Mouse (Mus musculus): ENCODE data around the gene Ube2b. TPM values are rescaled to one million over a fixed set of nuclear protein-coding genes. Genes with fewer than 3 reads are reported as not detected.

Ube2b gene
- polyA plus RNA-seq, 1 experiment from 2014 or later, result 152 TPM

DNA sequence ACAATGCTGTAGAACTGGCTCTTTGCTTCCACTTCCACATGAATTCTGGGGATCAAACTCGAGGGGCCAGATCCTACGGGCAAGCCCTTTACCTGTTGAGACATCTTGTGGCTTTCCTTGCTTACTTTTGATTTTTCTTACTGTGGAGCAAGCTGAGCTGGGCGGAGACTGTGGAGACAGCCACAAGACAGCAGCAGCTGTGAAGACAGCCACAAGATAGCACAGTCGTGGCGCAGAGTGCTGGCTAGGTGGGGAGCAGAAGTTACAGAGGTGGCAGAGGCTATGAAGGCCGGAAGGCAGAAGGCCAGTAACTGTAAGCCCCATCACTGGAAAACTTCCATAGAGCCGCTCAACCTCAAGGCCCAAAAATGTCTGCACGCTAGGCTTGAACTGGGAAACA, 38.8 kb downstream of the Ube2b start:
- Histone ChIP-seq H3K4me2 (replicated peaks; ENCODE audit: low read depth, low read length) (no peak overlapping the region), H3K9me3 (ENCODE audit: control insufficient read depth, low read depth, low read length) (no peaks in the 10 kb centered on the region), H3K36me3 (ENCODE audit: control insufficient read depth, insufficient read depth, low read length) (no peaks in the 10 kb centered on the region), H3K4me1 (ENCODE audit: control insufficient read depth, insufficient read depth, low read length) (no peaks in the 10 kb centered on the region), H3K4me3 (ENCODE audit: low read depth, low read length) (no peak overlapping the region), H3K27ac (ENCODE audit: low read length) (no peak overlapping the region), H3K27me3 (ENCODE audit: control insufficient read depth, insufficient read depth, low read length) (no peaks in the 10 kb centered on the region), H3K9ac (replicated peaks; ENCODE audit: low read depth, low read length) (no peak overlapping the region)
- 90% methylated on average over 8 of the region's 8 CpGs for WGBS
- no peak for ATAC-seq (ENCODE audit: insufficient number of reproducible peaks, insufficient read depth, low FRiP score, low read depth)

DNA sequence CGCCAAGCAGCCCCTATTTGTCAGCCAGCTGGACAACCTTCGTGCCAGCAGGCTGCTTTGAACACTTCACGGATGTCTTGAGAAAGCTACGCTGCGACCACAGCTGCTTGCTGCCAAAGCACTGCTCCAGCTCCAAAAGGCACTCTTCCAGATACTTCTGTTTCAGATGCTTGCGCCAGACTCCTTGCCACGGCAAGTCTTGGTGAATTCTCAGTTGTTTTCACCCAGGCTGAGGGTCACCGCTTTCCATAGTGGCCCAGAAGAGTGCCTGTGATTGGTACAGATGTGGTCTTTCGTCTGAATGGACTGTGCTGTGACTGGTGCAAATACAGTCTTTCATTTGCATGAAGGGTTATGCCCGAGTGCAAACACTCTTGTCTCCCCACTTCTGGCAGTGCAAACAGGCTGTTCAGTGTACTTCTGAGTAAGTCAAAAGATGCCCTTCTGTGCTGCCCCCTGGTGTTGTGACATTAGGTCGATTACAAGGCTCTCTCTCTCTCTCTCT, 39.5 kb downstream of the Ube2b start:
- no peaks in the 10 kb centered on the region for H3K4me1 ChIP-seq (ENCODE audit: control insufficient read depth, insufficient read depth, low read length)
- no peaks in the 10 kb centered on the region for H3K36me3 ChIP-seq (ENCODE audit: control insufficient read depth, insufficient read depth, low read length)
- WGBS, result 65% methylated on average over 11 of the region's 11 CpGs
- H3K27me3 ChIP-seq (ENCODE audit: control insufficient read depth, insufficient read depth, low read length), result no peaks in the 10 kb centered on the region
- no peak overlapping the region for H3K9ac ChIP-seq (replicated peaks; ENCODE audit: low read depth, low read length)
- no peak overlapping the region for H3K4me3 ChIP-seq (ENCODE audit: low read depth, low read length)
- no peak for ATAC-seq (ENCODE audit: insufficient number of reproducible peaks, insufficient read depth, low FRiP score, low read depth)
- no peak overlapping the region for H3K4me2 ChIP-seq (replicated peaks; ENCODE audit: low read depth, low read length)
- H3K27ac ChIP-seq (ENCODE audit: low read length), result no peak overlapping the region
- H3K9me3 ChIP-seq (ENCODE audit: control insufficient read depth, low read depth, low read length), result no peaks in the 10 kb centered on the region

DNA sequence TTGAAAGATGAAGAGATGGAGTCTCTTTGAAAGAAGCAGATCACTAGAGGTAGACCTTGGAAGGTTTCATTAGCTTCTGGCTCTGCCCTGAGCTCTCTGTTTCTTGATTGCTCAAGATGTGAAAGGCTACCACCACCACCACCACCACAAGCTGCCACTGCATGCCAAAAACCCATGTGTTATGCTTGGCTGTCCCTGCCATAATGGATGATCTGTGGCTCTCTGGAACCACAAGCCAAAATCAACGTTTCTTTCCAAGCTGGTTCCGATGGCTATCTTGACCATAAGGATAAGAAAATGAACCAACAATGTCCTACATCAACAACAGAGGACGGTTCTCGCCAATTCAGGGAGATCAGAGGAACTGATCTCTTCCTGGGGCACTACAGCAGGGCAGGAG, 40.5 kb downstream of the Ube2b start:
- Histone ChIP-seq H3K27ac (ENCODE audit: low read length) (no peak overlapping the region), H3K27me3 (ENCODE audit: control insufficient read depth, insufficient read depth, low read length) (no peaks in the 10 kb centered on the region), H3K9me3 (ENCODE audit: control insufficient read depth, low read depth, low read length) (no peaks in the 10 kb centered on the region), H3K4me3 (ENCODE audit: low read depth, low read length) (no peak overlapping the region), H3K4me1 (ENCODE audit: control insufficient read depth, insufficient read depth, low read length) (no peaks in the 10 kb centered on the region), H3K4me2 (replicated peaks; ENCODE audit: low read depth, low read length) (no peak overlapping the region), H3K9ac (replicated peaks; ENCODE audit: low read depth, low read length) (no peak overlapping the region), H3K36me3 (ENCODE audit: control insufficient read depth, insufficient read depth, low read length) (no peaks in the 10 kb centered on the region)
- no peak for ATAC-seq (ENCODE audit: insufficient number of reproducible peaks, insufficient read depth, low FRiP score, low read depth)
- WGBS, result 84% methylated on average over 4 of the region's 4 CpGs

DNA sequence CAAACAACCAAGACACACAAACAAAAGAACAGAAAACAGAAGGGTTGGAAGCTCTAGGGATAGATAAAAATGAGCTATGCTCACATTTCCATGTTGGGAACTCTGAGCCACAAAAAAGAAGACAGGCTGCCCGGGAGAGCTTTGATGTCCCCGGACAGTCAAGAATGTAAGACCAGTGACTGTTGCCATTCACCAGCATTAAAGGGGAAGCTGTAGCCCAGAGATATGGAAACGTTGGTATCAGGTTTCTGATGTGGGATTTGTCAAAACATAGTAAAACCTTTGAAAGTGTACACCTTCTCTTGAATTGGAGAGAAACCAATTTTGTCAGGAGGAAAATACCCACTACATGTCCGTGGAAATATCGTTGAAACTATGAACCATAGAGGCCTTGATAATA, 41.1 kb downstream of the Ube2b start:
- 85% methylated on average over 5 of the region's 5 CpGs for WGBS
- Histone ChIP-seq H3K27me3 (ENCODE audit: control insufficient read depth, insufficient read depth, low read length) (no peaks in the 10 kb centered on the region), H3K4me3 (ENCODE audit: low read depth, low read length) (no peak overlapping the region), H3K9ac (replicated peaks; ENCODE audit: low read depth, low read length) (no peak overlapping the region), H3K27ac (ENCODE audit: low read length) (no peak overlapping the region), H3K4me2 (replicated peaks; ENCODE audit: low read depth, low read length) (no peak overlapping the region), H3K9me3 (ENCODE audit: control insufficient read depth, low read depth, low read length) (no peaks in the 10 kb centered on the region), H3K4me1 (ENCODE audit: control insufficient read depth, insufficient read depth, low read length) (no peaks in the 10 kb centered on the region), H3K36me3 (ENCODE audit: control insufficient read depth, insufficient read depth, low read length) (no peaks in the 10 kb centered on the region)
- ATAC-seq (ENCODE audit: insufficient number of reproducible peaks, insufficient read depth, low FRiP score, low read depth), result no peak

DNA sequence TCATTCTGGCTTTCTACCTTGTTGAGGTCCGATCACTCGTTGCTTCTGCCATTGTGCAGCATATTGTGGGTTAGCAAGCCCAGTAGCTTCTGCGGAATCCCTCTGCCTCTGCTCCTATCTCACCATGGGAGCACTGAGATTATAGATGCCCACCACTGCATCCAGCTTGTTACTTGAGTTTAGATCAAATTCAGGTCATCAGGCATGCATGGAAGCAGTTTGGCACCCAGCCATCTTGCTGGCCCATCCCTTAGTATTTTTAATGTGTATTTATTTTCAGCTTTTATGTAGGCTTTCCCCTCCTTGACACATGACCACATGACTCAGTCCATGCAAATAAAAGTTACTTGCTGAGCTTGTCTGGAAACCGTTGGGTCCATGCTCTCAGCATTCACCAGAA, 42.8 kb downstream of the Ube2b start:
- WGBS, result 80% methylated on average over 4 of the region's 4 CpGs
- Histone ChIP-seq H3K4me2 (replicated peaks; ENCODE audit: low read depth, low read length) (no peak overlapping the region), H3K27ac (ENCODE audit: low read length) (no peak overlapping the region), H3K9me3 (ENCODE audit: control insufficient read depth, low read depth, low read length) (no peaks in the 10 kb centered on the region), H3K4me3 (ENCODE audit: low read depth, low read length) (no peak overlapping the region), H3K36me3 (ENCODE audit: control insufficient read depth, insufficient read depth, low read length) (no peaks in the 10 kb centered on the region), H3K27me3 (ENCODE audit: control insufficient read depth, insufficient read depth, low read length) (no peaks in the 10 kb centered on the region), H3K4me1 (ENCODE audit: control insufficient read depth, insufficient read depth, low read length) (no peaks in the 10 kb centered on the region), H3K9ac (replicated peaks; ENCODE audit: low read depth, low read length) (no peak overlapping the region)
- ATAC-seq (ENCODE audit: insufficient number of reproducible peaks, insufficient read depth, low FRiP score, low read depth), result no peak

DNA sequence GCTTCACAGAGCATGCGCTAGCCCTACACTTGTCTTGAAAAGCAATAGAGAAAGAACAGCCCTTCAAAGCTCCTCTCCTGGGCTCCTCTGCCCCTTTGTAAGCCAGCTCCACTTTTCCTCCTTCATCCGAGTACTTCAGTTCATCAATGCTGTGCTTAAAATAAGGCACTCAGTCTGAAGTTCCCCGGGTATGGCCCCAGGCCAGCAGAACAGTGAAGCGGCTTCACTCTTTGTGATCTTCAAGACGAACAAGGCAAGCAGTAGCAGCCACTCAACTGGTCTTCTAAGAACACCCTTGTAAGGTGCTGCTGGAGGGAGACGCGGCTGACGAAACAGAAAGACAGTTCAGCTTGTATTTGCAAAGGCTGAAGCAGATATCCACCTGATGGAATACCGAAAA, 44.5 kb downstream of the Ube2b start:
- Histone ChIP-seq H3K4me2 (replicated peaks; ENCODE audit: low read depth, low read length) (no peak overlapping the region), H3K27me3 (ENCODE audit: control insufficient read depth, insufficient read depth, low read length) (no peaks in the 10 kb centered on the region), H3K4me1 (ENCODE audit: control insufficient read depth, insufficient read depth, low read length) (no peaks in the 10 kb centered on the region), H3K9ac (replicated peaks; ENCODE audit: low read depth, low read length) (no peak overlapping the region), H3K36me3 (ENCODE audit: control insufficient read depth, insufficient read depth, low read length) (no peaks in the 10 kb centered on the region), H3K27ac (ENCODE audit: low read length) (no peak overlapping the region), H3K9me3 (ENCODE audit: control insufficient read depth, low read depth, low read length) (no peaks in the 10 kb centered on the region), H3K4me3 (ENCODE audit: low read depth, low read length) (no peak overlapping the region)
- 73% methylated on average over 9 of the region's 9 CpGs for WGBS
- ATAC-seq (ENCODE audit: insufficient number of reproducible peaks, insufficient read depth, low FRiP score, low read depth), result no peak

DNA sequence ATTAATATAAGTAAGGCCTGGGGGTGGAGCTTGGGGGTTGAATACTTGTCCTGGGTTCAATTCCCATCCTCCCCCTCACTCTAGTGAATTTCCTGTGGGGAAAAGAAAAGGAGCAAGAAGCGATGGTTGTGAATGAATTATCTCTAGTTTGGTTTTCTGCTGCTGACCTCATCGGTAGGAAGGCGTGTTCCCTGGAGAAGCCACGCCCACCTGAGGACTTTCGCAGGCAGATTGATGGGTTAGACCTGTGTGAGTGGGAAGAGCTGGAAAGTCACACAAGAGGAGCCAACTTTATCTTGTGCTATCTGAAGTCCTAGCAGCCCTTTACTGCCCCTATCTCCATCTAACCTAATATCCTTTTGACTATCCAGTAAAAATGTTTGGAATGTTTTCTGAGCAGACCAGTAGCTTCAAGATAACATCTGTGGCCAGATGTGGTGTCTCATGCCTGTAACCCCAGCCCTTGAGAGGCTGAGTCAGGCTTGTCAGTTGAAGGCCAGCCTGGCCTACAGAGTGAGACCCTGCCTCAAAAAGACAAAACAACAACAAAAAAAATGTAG, 48.6 kb downstream of the Ube2b start:
- Histone ChIP-seq H3K27ac (ENCODE audit: low read length) (no peak overlapping the region), H3K4me3 (ENCODE audit: low read depth, low read length) (no peak overlapping the region), H3K36me3 (ENCODE audit: control insufficient read depth, insufficient read depth, low read length) (no peaks in the 10 kb centered on the region), H3K9ac (replicated peaks; ENCODE audit: low read depth, low read length) (no peak overlapping the region), H3K27me3 (ENCODE audit: control insufficient read depth, insufficient read depth, low read length) (no peaks in the 10 kb centered on the region), H3K9me3 (ENCODE audit: control insufficient read depth, low read depth, low read length) (no peaks in the 10 kb centered on the region), H3K4me1 (ENCODE audit: control insufficient read depth, insufficient read depth, low read length) (no peaks in the 10 kb centered on the region), H3K4me2 (replicated peaks; ENCODE audit: low read depth, low read length) (no peak overlapping the region)
- 38% methylated on average over 5 of the region's 5 CpGs for whole genome bisulfite sequencing
- no peak for ATAC-seq (ENCODE audit: insufficient number of reproducible peaks, insufficient read depth, low FRiP score, low read depth)

DNA sequence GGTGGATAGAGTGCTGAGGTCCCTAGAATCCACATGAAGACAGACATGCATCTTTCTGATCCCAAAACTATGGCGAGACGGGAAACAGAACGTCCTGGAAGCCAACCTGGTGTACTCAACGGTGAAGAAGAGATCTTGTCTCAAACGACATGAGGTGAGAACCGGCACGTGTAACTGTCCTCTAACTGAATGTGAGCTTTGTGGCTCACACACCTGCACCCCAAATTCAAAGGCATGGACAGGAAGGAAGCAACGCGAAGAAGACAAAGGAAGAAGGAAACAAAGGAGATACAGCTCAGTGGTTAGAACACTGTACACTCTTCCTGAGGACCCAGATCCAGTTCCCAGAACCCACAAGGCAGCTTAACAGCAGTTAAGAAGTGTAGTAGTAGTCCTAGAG, 50.6 kb downstream of the Ube2b start:
- Histone ChIP-seq H3K4me2 (replicated peaks; ENCODE audit: low read depth, low read length) (no peak overlapping the region), H3K27ac (ENCODE audit: low read length) (no peak overlapping the region), H3K27me3 (ENCODE audit: control insufficient read depth, insufficient read depth, low read length) (no peaks in the 10 kb centered on the region), H3K36me3 (ENCODE audit: control insufficient read depth, insufficient read depth, low read length) (no peaks in the 10 kb centered on the region), H3K4me3 (ENCODE audit: low read depth, low read length) (no peak overlapping the region), H3K9ac (replicated peaks; ENCODE audit: low read depth, low read length) (no peak overlapping the region), H3K4me1 (ENCODE audit: control insufficient read depth, insufficient read depth, low read length) (0 out of 2 replicates have a peak, but pooled peaks cover 4% of the 10 kb centered on the region), H3K9me3 (ENCODE audit: control insufficient read depth, low read depth, low read length) (no peaks in the 10 kb centered on the region)
- 89% methylated on average over 9 of the region's 9 CpGs for WGBS
- ATAC-seq (ENCODE audit: insufficient number of reproducible peaks, insufficient read depth, low FRiP score, low read depth), result no peak

DNA sequence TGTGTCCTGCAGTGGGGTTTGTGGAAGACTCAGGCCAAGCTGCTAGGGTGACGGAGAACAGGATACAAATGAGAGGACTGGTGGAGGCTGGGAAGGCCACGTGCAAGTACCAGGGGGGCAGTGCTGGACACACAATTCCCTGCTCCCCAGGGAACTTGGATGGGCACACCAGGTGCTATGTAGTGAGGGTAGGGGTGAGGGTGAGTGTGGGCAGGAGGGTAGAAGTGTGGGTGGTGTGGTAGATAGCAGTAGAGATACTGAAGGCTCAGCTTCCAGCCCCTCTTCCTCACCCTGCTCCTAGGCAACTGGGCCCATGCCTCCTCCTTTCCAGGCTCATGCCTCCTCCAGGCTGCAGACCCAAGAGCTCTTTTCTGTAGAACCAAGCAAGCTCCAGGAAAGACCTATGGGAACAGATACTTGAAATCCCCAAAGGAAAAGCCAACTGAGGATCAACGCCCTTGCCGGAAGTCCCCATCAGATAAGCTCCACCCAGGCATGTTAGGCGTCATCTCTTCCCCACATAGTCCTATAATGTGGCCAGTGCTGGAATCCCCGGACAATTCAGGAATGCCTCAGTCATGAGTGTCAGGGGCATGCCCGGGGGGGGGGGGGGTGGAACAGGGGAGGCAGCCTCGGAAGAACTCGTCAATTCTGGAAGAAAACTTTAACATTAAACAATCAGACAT, 51.3 kb downstream of the Ube2b start:
- Histone ChIP-seq H3K9ac (replicated peaks; ENCODE audit: low read depth, low read length) (no peak overlapping the region), H3K27ac (ENCODE audit: low read length) (no peak overlapping the region), H3K4me1 (ENCODE audit: control insufficient read depth, insufficient read depth, low read length) (0 out of 2 replicates have a peak, but pooled peaks cover 4% of the 10 kb centered on the region), H3K4me3 (ENCODE audit: low read depth, low read length) (no peak overlapping the region), H3K9me3 (ENCODE audit: control insufficient read depth, low read depth, low read length) (no peaks in the 10 kb centered on the region), H3K27me3 (ENCODE audit: control insufficient read depth, insufficient read depth, low read length) (no peaks in the 10 kb centered on the region), H3K4me2 (replicated peaks; ENCODE audit: low read depth, low read length) (no peak overlapping the region), H3K36me3 (ENCODE audit: control insufficient read depth, insufficient read depth, low read length) (no peaks in the 10 kb centered on the region)
- no peak for ATAC-seq (ENCODE audit: insufficient number of reproducible peaks, insufficient read depth, low FRiP score, low read depth)
- WGBS, result 62% methylated on average over 9 of the region's 9 CpGs
